Mouse (Mus musculus) ES-Bruce4 (cell line): Measurements from ENCODE around the gene Fam135a. TPM values are rescaled to one million over a fixed set of nuclear protein-coding genes. Genes with fewer than 3 reads are reported as not detected.

Source experiments
- H3K27ac ChIP-seq: 2 replicates; pipeline ENCODE4 v1.5.1; 2012; ENCODE audit warnings: low read length, inconsistent platforms; ENCODE audit not compliant: insufficient read depth
- H3K27me3 ChIP-seq: 2 replicates; pipeline ENCODE4 v1.6.1; 2012; ENCODE audit warnings: mild to moderate bottlenecking, low read length, inconsistent platforms; ENCODE audit not compliant: control insufficient read depth, poor library complexity, insufficient read depth, severe bottlenecking
- H3K36me3 ChIP-seq: 2 replicates; pipeline ENCODE4 v1.6.1; 2012; ENCODE audit warnings: inconsistent platforms, mild to moderate bottlenecking, low read length, moderate library complexity; ENCODE audit not compliant: control insufficient read depth, poor library complexity, insufficient read depth, severe bottlenecking
- H3K4me1 ChIP-seq: one replicate; pipeline ENCODE4 v1.8.1; 2011; ENCODE audit warnings: low read length; ENCODE audit not compliant: control insufficient read depth, insufficient read depth
- H3K4me3 ChIP-seq: 2 replicates; pipeline ENCODE4 v1.5.1; 2011; ENCODE audit warnings: low read depth, mild to moderate bottlenecking, low read length
- H3K9ac ChIP-seq: 2 replicates; pipeline ENCODE4 v1.6.1; 2012; ENCODE audit warnings: low read depth, mild to moderate bottlenecking, inconsistent platforms; ENCODE audit not compliant: poor library complexity, severe bottlenecking
- H3K9me3 ChIP-seq: replicated peaks from 2 replicates; pipeline ENCODE4 v1.6.1; 2012; ENCODE audit warnings: mild to moderate bottlenecking, low read length, inconsistent platforms; ENCODE audit not compliant: control insufficient read depth, poor library complexity, insufficient read depth, severe bottlenecking
- CTCF ChIP-seq: IDR thresholded peaks from one replicate; pipeline ENCODE4 v1.8.1; 2011; ENCODE audit warnings: low read depth, low read length
- EP300 ChIP-seq: IDR thresholded peaks from 2 replicates; pipeline ENCODE4 v1.6.1; 2011; ENCODE audit warnings: low read depth, low read length; ENCODE audit not compliant: insufficient read depth
- POLR2A ChIP-seq: IDR thresholded peaks from one replicate; pipeline ENCODE4 v1.8.1; 2011; ENCODE audit warnings: low read length; ENCODE audit not compliant: insufficient read depth
- polyA plus RNA-seq: library from polyadenylated mRNA; stranded (reverse); fragments of >200 nt; gene quantifications from 2 replicates; pipeline ENCODE4 v1.2.4, GENCODE M21; 2011; ENCODE audit warnings: low read depth; ENCODE audit not compliant: missing spikeins, insufficient read depth, insufficient read length

Gene Fam135a
- polyA plus RNA-seq, 1 experiment = 42.2 TPM

DNA sequence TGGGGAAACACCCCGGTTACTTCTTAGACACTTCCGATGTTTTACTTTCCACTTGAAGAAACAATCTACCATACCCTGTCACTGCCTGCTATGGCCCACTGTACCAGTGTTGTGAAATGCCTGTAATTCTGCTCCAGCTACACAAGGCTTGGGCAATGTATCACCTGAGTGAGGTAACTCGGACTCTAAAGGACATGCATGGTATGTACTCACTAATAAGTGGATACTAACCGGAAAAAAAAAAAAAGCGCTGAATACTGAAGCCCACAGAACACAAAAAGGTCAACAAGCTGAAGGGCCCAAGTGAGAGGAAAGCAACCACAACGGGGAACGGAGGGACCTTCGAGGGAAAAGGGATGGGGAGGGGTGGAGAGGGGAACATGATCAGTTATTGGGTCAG, 92.5 kb downstream of the Fam135a start:
- no peaks in the 10 kb centered on the region for H3K27me3 ChIP-seq
- no peak overlapping the region for H3K27ac ChIP-seq
- H3K4me3 ChIP-seq = no peak overlapping the region
- H3K36me3 ChIP-seq = no peaks in the 10 kb centered on the region
- no peak overlapping the region for H3K9ac ChIP-seq
- no peaks in the 10 kb centered on the region for H3K9me3 ChIP-seq
- H3K4me1 ChIP-seq = no peaks in the 10 kb centered on the region
- no peak for TF ChIP-seq POLR2A
- TF ChIP-seq CTCF = no peak
- TF ChIP-seq EP300 = no peak

DNA sequence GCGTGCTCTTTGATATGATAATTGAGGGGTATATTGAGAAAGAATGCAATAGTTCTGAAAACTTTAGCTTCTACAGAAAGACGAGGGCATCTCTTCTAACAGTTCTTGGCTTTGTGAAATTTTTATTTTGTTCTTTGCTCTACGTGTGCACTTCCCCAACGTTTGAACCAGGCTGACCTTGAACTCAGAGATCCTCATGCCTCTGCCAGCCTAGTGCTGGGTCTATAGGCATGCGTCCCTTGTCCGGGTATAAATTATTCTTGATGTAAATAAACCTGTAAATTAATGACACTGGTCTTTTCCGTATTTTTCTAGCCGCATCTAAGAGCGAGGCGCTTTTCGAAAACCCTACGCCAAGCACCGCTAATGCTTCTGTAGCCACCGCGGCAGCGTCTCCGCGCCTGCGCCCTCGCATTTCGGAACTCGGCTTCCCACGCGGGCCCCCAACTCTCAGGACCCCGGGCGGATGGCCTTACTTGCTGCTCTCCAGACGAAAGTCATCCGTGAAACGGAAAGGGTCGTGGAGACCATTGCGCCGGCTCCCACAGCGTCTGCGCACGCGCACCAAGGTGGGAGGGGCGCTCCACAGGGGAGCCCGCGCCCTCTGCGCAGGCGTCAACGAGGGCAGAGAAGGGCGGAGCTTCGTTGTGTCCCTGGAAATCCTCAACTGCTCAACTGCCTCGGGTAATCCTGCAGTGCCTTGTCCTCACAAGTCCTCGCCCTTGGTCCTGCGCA, 94.9 kb downstream of the Fam135a start, which contains the start of gene Sdhaf4:
Gene Sdhaf4, minus strand, starts transcription at position 587 of the 735 bp plus-strand sequence.
- peak within 1 kb of the TSS; percentile 72 for H3K4me3 ChIP-seq
- no peaks in the 10 kb centered on the region for H3K4me1 ChIP-seq
- H3K27me3 ChIP-seq = no peaks in the 10 kb centered on the region
- no peak within 1 kb of the TSS for H3K27ac ChIP-seq
- H3K9me3 ChIP-seq = no peaks in the 10 kb centered on the region
- peak within 1 kb of the TSS; percentile 64 for H3K9ac ChIP-seq
- TF ChIP-seq CTCF (no peak), EP300 (no peak), POLR2A (no peak)
- H3K36me3 ChIP-seq = no peaks in the 10 kb centered on the region

- H3K36me3 ChIP-seq = no peaks in the 10 kb centered on the region
Measured at GRCm38 (mm10) chr1:23999318-23999717, 100.8 kb downstream of the Fam135a start.

DNA sequence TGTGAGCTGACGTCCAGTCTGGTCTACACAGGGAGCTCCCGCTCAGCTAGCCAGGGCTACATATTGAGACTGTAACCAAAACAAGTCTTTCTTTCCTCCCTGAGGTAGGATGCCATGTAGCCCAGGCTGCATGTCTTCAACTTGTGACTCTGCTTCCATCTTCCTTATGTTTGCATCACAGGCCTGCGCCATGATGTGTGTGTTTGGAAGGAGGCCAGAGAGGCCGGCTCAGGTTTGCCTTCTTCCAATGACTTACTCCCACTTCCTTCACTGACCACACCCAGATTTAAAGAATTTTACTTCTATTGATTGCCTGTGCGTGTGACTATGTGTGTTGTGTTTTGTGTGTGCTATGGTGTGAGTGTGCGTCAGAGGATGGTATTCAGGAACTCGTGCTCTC, 101.3 kb downstream of the Fam135a start:
- Histone ChIP-seq H3K27ac (no peak overlapping the region), H3K27me3 (no peaks in the 10 kb centered on the region), H3K4me1 (no peaks in the 10 kb centered on the region), H3K9ac (no peak overlapping the region), H3K9me3 (no peaks in the 10 kb centered on the region), H3K36me3 (no peaks in the 10 kb centered on the region), H3K4me3 (no peak overlapping the region)
- TF ChIP-seq POLR2A (no peak), EP300 (no peak), CTCF (no peak)

More at GRCm38 (mm10) chr1:23999318-23999717, 100.8 kb downstream of the Fam135a start:
- Histone ChIP-seq H3K4me1 (no peaks in the 10 kb centered on the region), H3K27me3 (no peaks in the 10 kb centered on the region), H3K4me3 (no peak overlapping the region), H3K9me3 (no peaks in the 10 kb centered on the region), H3K27ac (no peak overlapping the region), H3K9ac (no peak overlapping the region)
- TF ChIP-seq POLR2A = no peak
- TF ChIP-seq CTCF = no peak
- no peak for TF ChIP-seq EP300

- no peak overlapping the region for H3K27ac ChIP-seq
- H3K9ac ChIP-seq = no peak overlapping the region
- H3K4me3 ChIP-seq = no peak overlapping the region
- H3K9me3 ChIP-seq = no peaks in the 10 kb centered on the region
- H3K27me3 ChIP-seq = no peaks in the 10 kb centered on the region
- no peak for TF ChIP-seq EP300
- TF ChIP-seq CTCF = no peak
- no peak for TF ChIP-seq POLR2A
- no peaks in the 10 kb centered on the region for H3K4me1 ChIP-seq
- no peaks in the 10 kb centered on the region for H3K36me3 ChIP-seq
Measured at GRCm38 (mm10) chr1:23998120-23998810, 101.9 kb downstream of the Fam135a start.

DNA sequence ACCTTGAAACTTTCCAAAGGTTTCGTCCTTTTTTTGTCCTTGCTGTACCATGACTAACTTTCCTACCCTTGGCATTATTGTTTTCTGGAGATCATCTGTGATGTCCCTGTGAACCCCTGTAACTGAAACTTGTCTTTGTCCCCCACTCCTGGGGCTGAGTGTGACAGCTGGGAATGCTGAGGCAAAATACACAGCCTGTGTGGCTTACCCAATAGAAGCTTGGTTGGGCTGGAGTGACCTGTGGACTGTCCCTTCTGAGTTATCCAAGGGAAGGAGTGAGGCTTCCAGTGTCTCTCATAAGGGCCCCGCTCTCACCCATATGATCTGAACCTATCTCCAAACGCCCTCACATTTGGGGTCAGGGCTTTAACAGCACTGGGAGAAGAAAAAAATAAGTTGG, 102.6 kb downstream of the Fam135a start:
- Histone ChIP-seq H3K27ac (no peak overlapping the region), H3K27me3 (no peaks in the 10 kb centered on the region), H3K9me3 (no peaks in the 10 kb centered on the region), H3K36me3 (no peaks in the 10 kb centered on the region), H3K9ac (no peak overlapping the region), H3K4me1 (no peaks in the 10 kb centered on the region), H3K4me3 (no peak overlapping the region)
- TF ChIP-seq CTCF (no peak), POLR2A (no peak), EP300 (no peak)
